Mouse (Mus musculus) ES-E14 (cell line): ENCODE measurements around the gene Lilrb4a.

Source experiments
- CHD2 ChIP-seq: IDR thresholded peaks from 2 replicates; pipeline ENCODE4 v1.6.1; 2014; ENCODE audit warnings: mild to moderate bottlenecking, low read depth, low read length, inconsistent platforms
- HCFC1 ChIP-seq: IDR thresholded peaks from 2 replicates; pipeline ENCODE4 v1.6.1; 2012; ENCODE audit warnings: low read length, inconsistent platforms, borderline replicate concordance; ENCODE audit not compliant: insufficient read depth
- MAFK ChIP-seq: IDR thresholded peaks from 2 replicates; pipeline ENCODE4 v1.6.1; 2014; ENCODE audit warnings: mild to moderate bottlenecking, low read depth, low read length, inconsistent platforms; ENCODE audit not compliant: insufficient read depth
- ZC3H11A ChIP-seq: IDR thresholded peaks from 2 replicates; pipeline ENCODE4 v1.6.1; 2012; ENCODE audit warnings: low read depth, mild to moderate bottlenecking, inconsistent platforms, low read length, borderline replicate concordance

- no peak for TF ChIP-seq HCFC1
- no peak for TF ChIP-seq MAFK
- TF ChIP-seq ZC3H11A: no peak
- no peak for TF ChIP-seq CHD2
Measured at GRCm38 (mm10) chr10:51526633-51527032, 35.9 kb downstream of the Lilrb4a start.
